Mouse (Mus musculus) embryonic facial prominence, embryonic 11.5 days (tissue): Measurements from ENCODE around the gene Osgin1. TPM values are rescaled to one million over a fixed set of nuclear protein-coding genes. Genes with fewer than 3 reads are reported as not detected.
A peak's percentile ranks its signal among the peaks of the same experiment; 100 is the strongest.

Source experiments
- ATAC-seq: fragments of 200-750 bp; cut with Nextera tagmentation; replicated peaks from 2 replicates; pipeline ENCODE4 v1.8.0; 2017; ENCODE audit warnings: low read depth; ENCODE audit not compliant: insufficient number of reproducible peaks, low FRiP score, low TSS enrichment
- DNase-seq: peaks from one replicate; pipeline ENCODE4 v3.0.0-alpha.2; 2015; ENCODE audit warnings: low spot score
- H3K27ac ChIP-seq: fragments of 300-500 bp; sonication (generic); replicated peaks from 2 replicates; pipeline ENCODE4 v1.5.1; 2014; ENCODE audit warnings: mild to moderate bottlenecking, low read depth, low read length, control low read depth
- H3K27me3 ChIP-seq: fragments of 300-500 bp; sonication (generic); 2 replicates; pipeline ENCODE4 v1.6.1; 2014; ENCODE audit warnings: mild to moderate bottlenecking, low read length, moderate library complexity, mixed read lengths; ENCODE audit not compliant: control insufficient read depth, insufficient read depth
- H3K36me3 ChIP-seq: fragments of 300-500 bp; sonication (generic); replicated peaks from 2 replicates; pipeline ENCODE4 v1.6.1; 2014; ENCODE audit warnings: low read depth, mild to moderate bottlenecking, low read length, moderate library complexity, mixed read lengths; ENCODE audit not compliant: control insufficient read depth, insufficient read depth
- H3K4me1 ChIP-seq: fragments of 300-500 bp; sonication (generic); 2 replicates; pipeline ENCODE4 v1.6.1; 2014; ENCODE audit warnings: low read length, mixed read lengths; ENCODE audit not compliant: control insufficient read depth, insufficient read depth
- H3K4me2 ChIP-seq: fragments of 300-500 bp; sonication (generic); 2 replicates; pipeline ENCODE4 v1.6.1; 2014; ENCODE audit warnings: low read depth, mild to moderate bottlenecking, control low read depth, low read length, moderate library complexity
- H3K4me3 ChIP-seq: fragments of 300-500 bp; sonication (generic); 2 replicates; pipeline ENCODE4 v1.5.1; 2014; ENCODE audit warnings: low read depth, low read length, control low read depth
- H3K9ac ChIP-seq: fragments of 300-500 bp; sonication (generic); replicated peaks from 2 replicates; pipeline ENCODE4 v1.6.1; 2014; ENCODE audit warnings: mild to moderate bottlenecking, control low read depth, low read length
- H3K9me3 ChIP-seq: fragments of 300-500 bp; sonication (generic); replicated peaks from 2 replicates; pipeline ENCODE4 v1.6.1; 2016; ENCODE audit warnings: mild to moderate bottlenecking, low read length, inconsistent platforms, mixed read lengths; ENCODE audit not compliant: control insufficient read depth
- WGBS: fragments of 180-500 bp; shearing (Covaris S2); extraction: QIAGEN DNeasy Blood & Tissue Kit; methylation state at CpG from one replicate; pipeline ENCODE4 v1.1.7; 2014; 5-methylcytosine and 5-hydroxymethylcytosine counted together
- polyA plus RNA-seq: library from polyadenylated mRNA; unstranded; fragments of >200 nt; fragmentation: Nextera tagmentation; extraction: Ambion mirVana; gene quantifications from 2 replicates; pipeline ENCODE4 v1.2.1, GENCODE M21; 2014

The Osgin1 gene
- polyA plus RNA-seq, 1 experiment from 2014 or later, result 0.53 TPM

DNA sequence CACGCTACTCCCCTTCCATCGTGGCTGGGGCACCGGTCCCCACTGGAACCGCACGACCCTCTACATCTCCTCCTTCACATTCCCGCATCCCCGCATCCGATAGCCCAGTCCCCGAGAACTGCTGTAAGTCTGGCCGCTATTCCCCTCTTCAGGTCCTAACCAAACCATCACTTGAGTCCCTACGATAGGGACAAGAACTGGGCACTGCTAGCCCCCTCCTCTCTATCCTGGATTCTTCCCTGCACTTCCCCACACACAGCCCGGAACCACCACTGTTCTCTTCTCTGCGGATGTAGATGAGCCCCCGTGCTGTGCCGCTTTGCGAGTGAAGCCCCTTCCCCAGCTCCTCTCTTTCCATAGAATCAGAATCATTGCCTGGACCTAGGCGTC, 13.9 kb downstream of the Osgin1 start:
- H3K27me3 ChIP-seq, result peaks cover 17% of the 10 kb centered on the region
- no peak for ATAC-seq

DNA sequence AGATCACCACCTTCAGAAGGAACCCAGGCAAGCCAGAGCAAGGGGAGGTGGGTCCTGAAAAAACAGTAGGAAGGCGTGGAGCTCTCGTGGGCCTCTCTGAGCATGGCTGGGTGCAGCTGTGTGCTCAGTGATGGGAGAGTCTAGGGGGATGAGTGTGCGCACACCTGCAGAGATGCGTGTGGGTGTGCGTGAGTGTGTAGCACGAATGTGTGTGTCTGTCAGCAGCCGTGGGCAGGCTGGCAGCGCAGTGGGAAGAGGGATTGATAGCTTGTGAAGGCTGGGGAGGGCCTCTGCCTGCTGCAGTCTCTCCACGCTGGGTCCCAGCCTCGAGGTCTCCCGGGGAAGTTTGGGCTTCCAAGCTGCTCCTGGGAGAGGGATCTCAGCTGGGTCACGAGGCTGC, 15.7 kb downstream of the Osgin1 start:
- Histone ChIP-seq H3K27me3 (peaks cover 17% of the 10 kb centered on the region), H3K9ac (no peak overlapping the region), H3K36me3 (no peaks in the 10 kb centered on the region), H3K27ac (no peak overlapping the region), H3K4me2 (no peak overlapping the region), H3K4me3 (no peak overlapping the region), H3K4me1 (no peaks in the 10 kb centered on the region; the same call in 1 of the 2 replicates), H3K9me3 (no peaks in the 10 kb centered on the region)
- ATAC-seq (no peak), DNase-seq (no peak)
- 77% methylated on average over 12 of the region's 12 CpGs for WGBS

More for the DNA sequence above, 13.9 kb downstream of the Osgin1 start:
- Histone ChIP-seq H3K4me1 (no peaks in the 10 kb centered on the region; the same call in 1 of the 2 replicates), H3K27ac (no peak overlapping the region), H3K9ac (peak overlapping the region; percentile 80), H3K9me3 (no peaks in the 10 kb centered on the region), H3K4me3 (peak overlapping the region; percentile 74), H3K36me3 (no peaks in the 10 kb centered on the region), H3K4me2 (peak overlapping the region; percentile 91)
- 3% methylated on average over 17 of the region's 17 CpGs for WGBS
- no peak for DNase-seq

DNA sequence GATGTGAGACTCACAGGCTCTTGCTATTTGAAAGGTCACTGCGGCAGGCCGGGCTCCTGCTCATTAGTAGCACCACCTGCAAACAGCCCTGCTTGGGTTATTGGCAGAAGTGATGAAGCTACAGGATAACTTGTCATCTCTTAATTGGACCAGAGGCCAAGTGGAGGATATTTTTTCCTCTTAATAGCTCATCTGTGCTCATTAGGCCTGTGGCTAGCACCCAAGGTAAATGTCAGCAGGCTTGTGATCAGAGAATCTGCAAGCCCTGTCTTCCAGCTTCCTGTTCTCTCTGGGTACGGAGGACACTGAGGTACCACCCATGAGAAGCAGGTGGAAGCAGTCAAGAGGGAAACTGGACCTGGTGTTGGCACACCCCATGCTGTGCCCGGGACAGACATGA, 17.2 kb downstream of the Osgin1 start:
- no peaks in the 10 kb centered on the region; the same call in 1 of the 2 replicates for H3K4me1 ChIP-seq

DNA sequence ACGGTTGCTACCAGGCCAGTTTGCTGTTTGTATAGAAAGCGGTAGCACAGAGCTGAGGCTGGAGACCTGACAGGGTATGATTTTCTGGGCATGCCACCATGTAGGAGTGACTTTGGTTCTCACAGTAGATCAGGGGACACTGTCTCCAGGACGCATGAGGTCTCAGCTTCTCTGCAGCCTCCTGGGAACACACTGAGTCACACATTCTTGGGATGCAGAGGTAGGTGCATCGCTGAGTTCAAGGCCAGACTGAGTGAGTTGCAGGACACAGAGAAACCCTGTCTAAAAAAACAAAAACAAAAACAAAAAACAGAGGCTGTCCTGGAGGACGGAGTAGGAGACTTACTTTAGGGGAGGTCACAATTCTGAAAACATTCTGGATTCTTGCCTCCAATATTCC, 19.0 kb downstream of the Osgin1 start:
- 88% methylated on average over 5 of the region's 5 CpGs for WGBS
- Histone ChIP-seq H3K27me3 (peaks cover 10% of the 10 kb centered on the region), H3K9me3 (no peaks in the 10 kb centered on the region), H3K4me3 (no peak overlapping the region), H3K27ac (no peak overlapping the region), H3K4me2 (no peak overlapping the region), H3K4me1 (no peaks in the 10 kb centered on the region), H3K9ac (no peak overlapping the region), H3K36me3 (no peaks in the 10 kb centered on the region)
- DNase-seq (no peak), ATAC-seq (no peak)

More for the DNA sequence above, 17.2 kb downstream of the Osgin1 start:
- Histone ChIP-seq H3K36me3 (no peaks in the 10 kb centered on the region), H3K9ac (no peak overlapping the region), H3K9me3 (no peaks in the 10 kb centered on the region), H3K4me3 (no peak overlapping the region), H3K27ac (no peak overlapping the region), H3K27me3 (peaks cover 17% of the 10 kb centered on the region), H3K4me2 (no peak overlapping the region)
- WGBS, result 95% methylated on average over 4 of the region's 4 CpGs
- no peak for ATAC-seq
- DNase-seq, result no peak

DNA sequence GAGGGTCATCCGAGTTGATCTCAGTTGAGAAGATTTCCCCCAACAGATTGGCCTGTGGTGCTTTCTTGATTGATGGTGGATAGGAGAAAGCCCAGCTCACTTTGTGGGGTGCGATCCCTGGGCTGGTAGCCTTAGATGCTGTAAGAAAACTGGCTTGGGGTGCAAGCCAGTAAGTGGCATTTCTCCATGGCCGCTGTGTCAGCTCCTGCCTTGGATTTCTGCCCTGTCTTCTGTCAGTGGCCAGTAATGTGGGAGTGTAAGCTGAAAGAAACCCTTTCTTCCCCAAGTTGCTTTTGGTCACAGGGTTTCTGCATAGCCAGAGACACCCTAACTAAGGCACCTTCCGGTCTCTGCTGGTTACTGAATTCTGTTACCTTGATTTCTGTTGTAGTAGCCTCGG, 22.1 kb downstream of the Osgin1 start:
- no peaks in the 10 kb centered on the region for H3K36me3 ChIP-seq
- no peak overlapping the region for H3K27ac ChIP-seq
- H3K9ac ChIP-seq, result no peak overlapping the region
- H3K27me3 ChIP-seq, result no peaks in the 10 kb centered on the region
- WGBS, result 88% methylated on average over 5 of the region's 5 CpGs
- DNase-seq (no peak), ATAC-seq (no peak)
- no peaks in the 10 kb centered on the region for H3K9me3 ChIP-seq
- H3K4me3 ChIP-seq, result no peak overlapping the region
- no peak overlapping the region for H3K4me2 ChIP-seq
- H3K4me1 ChIP-seq, result no peaks in the 10 kb centered on the region

DNA sequence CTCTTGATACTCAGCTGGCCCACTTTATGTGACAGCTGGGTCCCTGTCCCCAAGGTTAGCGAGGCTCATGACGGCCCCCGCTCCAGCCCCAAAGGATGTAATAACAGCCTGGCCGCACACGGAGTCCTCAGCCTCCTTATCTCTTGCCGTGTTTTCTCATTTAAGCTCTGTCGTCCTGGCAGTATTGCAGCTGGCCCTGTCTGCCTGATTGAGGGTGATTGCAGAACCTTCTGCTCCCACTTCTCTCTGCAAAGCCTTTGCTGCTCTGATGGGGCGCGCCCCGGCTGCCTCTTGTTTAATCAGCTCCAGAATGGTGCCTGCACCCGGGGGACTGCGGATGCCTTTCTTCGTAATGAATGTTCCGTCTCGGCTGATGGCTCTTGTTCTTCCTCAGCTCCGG, 25.8 kb downstream of the Osgin1 start:
- Histone ChIP-seq H3K36me3 (no peaks in the 10 kb centered on the region), H3K4me3 (no peak overlapping the region), H3K9me3 (no peaks in the 10 kb centered on the region), H3K9ac (no peak overlapping the region), H3K27me3 (no peaks in the 10 kb centered on the region; the same call in 1 of the 2 replicates), H3K4me2 (no peak overlapping the region), H3K4me1 (no peaks in the 10 kb centered on the region), H3K27ac (no peak overlapping the region)
- no peak for DNase-seq
- 62% methylated on average over 16 of the region's 16 CpGs for WGBS
- no peak for ATAC-seq

DNA sequence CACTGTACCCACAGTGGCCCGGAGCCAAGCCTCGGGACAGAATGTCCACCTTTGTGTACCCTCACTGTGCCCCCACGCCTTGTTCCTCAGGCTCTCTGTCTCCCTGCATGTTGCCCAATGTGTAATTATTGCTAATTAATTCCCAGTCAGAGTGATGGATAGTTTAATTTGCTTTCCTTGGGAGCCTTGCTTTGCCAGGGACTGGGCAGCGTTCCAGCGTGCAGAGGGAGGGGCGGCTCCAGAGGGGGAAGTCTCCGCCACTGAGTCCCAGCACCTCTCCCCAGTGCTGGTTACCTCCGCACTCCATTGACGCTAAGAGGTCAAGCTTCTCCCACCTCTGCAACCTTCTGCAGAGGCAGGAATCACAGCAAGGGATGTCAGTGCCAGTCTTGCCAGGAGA, 27.4 kb downstream of the Osgin1 start:
- WGBS, result 83% methylated on average over 9 of the region's 9 CpGs

DNA sequence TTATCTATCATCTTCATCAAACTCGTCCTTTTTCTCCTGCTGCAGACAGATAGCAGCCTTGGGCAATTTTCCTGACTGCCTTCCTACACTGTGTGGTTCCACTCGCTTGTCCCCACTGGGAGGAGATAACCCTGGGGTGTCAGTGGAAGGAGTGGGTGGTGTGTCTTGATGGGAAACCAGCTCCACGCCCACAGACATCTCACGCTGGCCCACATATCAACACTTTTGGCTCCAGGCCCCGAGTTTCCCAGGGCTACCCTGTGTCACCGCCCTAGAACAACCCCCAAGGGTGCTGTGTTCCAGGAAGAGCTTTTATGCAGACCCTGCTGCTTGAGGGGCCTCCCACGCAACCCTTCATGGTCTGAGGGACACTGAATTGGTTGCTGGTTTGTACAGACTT, 29.8 kb downstream of the Osgin1 start:
- no peak overlapping the region for H3K4me2 ChIP-seq
- H3K27ac ChIP-seq, result no peak overlapping the region
- no peak overlapping the region for H3K4me3 ChIP-seq
- H3K9me3 ChIP-seq, result no peaks in the 10 kb centered on the region
- WGBS, result 63% methylated on average over 7 of the region's 7 CpGs
- no peak for DNase-seq
- no peak overlapping the region for H3K9ac ChIP-seq
- no peaks in the 10 kb centered on the region for H3K36me3 ChIP-seq
- peaks cover 3% of the 10 kb centered on the region for H3K4me1 ChIP-seq
- no peak for ATAC-seq
- peaks cover 5% of the 10 kb centered on the region; the same call in 1 of the 2 replicates for H3K27me3 ChIP-seq

More for the DNA sequence above, 27.4 kb downstream of the Osgin1 start:
- Histone ChIP-seq H3K36me3 (no peaks in the 10 kb centered on the region), H3K9me3 (no peaks in the 10 kb centered on the region), H3K9ac (no peak overlapping the region), H3K27ac (no peak overlapping the region), H3K4me2 (no peak overlapping the region), H3K4me1 (peaks cover 3% of the 10 kb centered on the region), H3K4me3 (no peak overlapping the region), H3K27me3 (peaks cover 5% of the 10 kb centered on the region; the same call in 1 of the 2 replicates)
- ATAC-seq (no peak), DNase-seq (no peak)
